Mouse (Mus musculus): ENCODE data around the gene Rab31. TPM values are rescaled to one million over a fixed set of nuclear protein-coding genes. Genes with fewer than 3 reads are reported as not detected.

Rab31 gene
- polyA plus RNA-seq, 1 experiment from 2014 or later = 49.8 TPM

GRCm38 (mm10) chr17:65680801-65681412 lies 91.6 kb downstream of the Rab31 start:
- Histone ChIP-seq H3K9ac (no peak overlapping the region), H3K9me3 (replicated peaks) (no peaks in the 10 kb centered on the region), H3K4me3 (replicated peaks) (no peak overlapping the region), H3K4me1 (peaks cover 9% of the 10 kb centered on the region), H3K27me3 (no peaks in the 10 kb centered on the region), H3K36me3 (no peaks in the 10 kb centered on the region), H3K4me2 (replicated peaks) (no peak overlapping the region), H3K27ac (replicated peaks) (no peak overlapping the region)
- WGBS = 80% methylated on average over 2 of the region's 2 CpGs
- no peak for ATAC-seq (ENCODE audit: insufficient number of reproducible peaks, low FRiP score, low TSS enrichment, low read depth)

GRCm38 (mm10) chr17:65679806-65680446 lies 92.6 kb downstream of the Rab31 start:
- Histone ChIP-seq H3K9me3 (replicated peaks) (no peaks in the 10 kb centered on the region), H3K27ac (replicated peaks) (peak overlapping the region; percentile 80), H3K4me1 (peaks cover 9% of the 10 kb centered on the region), H3K36me3 (no peaks in the 10 kb centered on the region), H3K4me3 (replicated peaks) (no peak overlapping the region), H3K4me2 (replicated peaks) (no peak overlapping the region), H3K9ac (no peak overlapping the region), H3K27me3 (no peaks in the 10 kb centered on the region)
- peak; percentile 39 for ATAC-seq (ENCODE audit: insufficient number of reproducible peaks, low FRiP score, low TSS enrichment, low read depth)
- WGBS = 43% methylated on average over 14 of the region's 14 CpGs

- H3K9ac ChIP-seq = no peak overlapping the region
- no peak for ATAC-seq (ENCODE audit: insufficient number of reproducible peaks, low FRiP score, low TSS enrichment, low read depth)
- no peak overlapping the region for H3K4me2 ChIP-seq (replicated peaks)
- no peaks in the 10 kb centered on the region for H3K36me3 ChIP-seq
- 87% methylated on average over 1 of the region's 1 CpGs for WGBS
- H3K9me3 ChIP-seq (replicated peaks) = no peaks in the 10 kb centered on the region
- H3K27me3 ChIP-seq = no peaks in the 10 kb centered on the region
- peaks cover 9% of the 10 kb centered on the region for H3K4me1 ChIP-seq
- no peak overlapping the region for H3K27ac ChIP-seq (replicated peaks)
- H3K4me3 ChIP-seq (replicated peaks) = no peak overlapping the region
Measured at GRCm38 (mm10) chr17:65677742-65678141, 94.8 kb downstream of the Rab31 start.

GRCm38 (mm10) chr17:65676536-65676935 lies 96.0 kb downstream of the Rab31 start:
- 90% methylated on average over 8 of the region's 8 CpGs for WGBS
- Histone ChIP-seq H3K4me3 (replicated peaks) (no peak overlapping the region), H3K9me3 (replicated peaks) (no peaks in the 10 kb centered on the region), H3K36me3 (no peaks in the 10 kb centered on the region), H3K4me1 (peaks cover 9% of the 10 kb centered on the region), H3K27me3 (no peaks in the 10 kb centered on the region), H3K9ac (no peak overlapping the region), H3K4me2 (replicated peaks) (no peak overlapping the region), H3K27ac (replicated peaks) (no peak overlapping the region)
- no peak; the same call in 1 of the 2 replicates for ATAC-seq (ENCODE audit: insufficient number of reproducible peaks, low FRiP score, low TSS enrichment, low read depth)

- Histone ChIP-seq H3K9ac (no peak overlapping the region), H3K9me3 (replicated peaks) (no peaks in the 10 kb centered on the region), H3K4me2 (replicated peaks) (no peak overlapping the region), H3K27ac (replicated peaks) (no peak overlapping the region), H3K4me1 (peaks cover 9% of the 10 kb centered on the region), H3K27me3 (no peaks in the 10 kb centered on the region), H3K36me3 (no peaks in the 10 kb centered on the region), H3K4me3 (replicated peaks) (no peak overlapping the region)
- ATAC-seq (ENCODE audit: insufficient number of reproducible peaks, low FRiP score, low TSS enrichment, low read depth) = no peak
- whole genome bisulfite sequencing = 72% methylated on average over 3 of the region's 3 CpGs
Measured at GRCm38 (mm10) chr17:65675985-65676384, 96.6 kb downstream of the Rab31 start.

- no peak overlapping the region for H3K27ac ChIP-seq (replicated peaks)
Measured at GRCm38 (mm10) chr17:65674710-65675171, 97.8 kb downstream of the Rab31 start.

GRCm38 (mm10) chr17:65672926-65673325 lies 99.6 kb downstream of the Rab31 start:
- Histone ChIP-seq H3K4me3 (replicated peaks) (no peak overlapping the region), H3K9me3 (replicated peaks) (no peaks in the 10 kb centered on the region), H3K27ac (replicated peaks) (no peak overlapping the region), H3K27me3 (no peaks in the 10 kb centered on the region), H3K9ac (no peak overlapping the region), H3K36me3 (no peaks in the 10 kb centered on the region), H3K4me1 (no peaks in the 10 kb centered on the region), H3K4me2 (replicated peaks) (no peak overlapping the region)
- ATAC-seq (ENCODE audit: insufficient number of reproducible peaks, low FRiP score, low TSS enrichment, low read depth) = no peak
- 92% methylated on average over 7 of the region's 7 CpGs for WGBS

More at GRCm38 (mm10) chr17:65674710-65675171, 97.8 kb downstream of the Rab31 start:
- Histone ChIP-seq H3K27me3 (no peaks in the 10 kb centered on the region), H3K4me3 (replicated peaks) (no peak overlapping the region), H3K9me3 (replicated peaks) (no peaks in the 10 kb centered on the region), H3K4me1 (peaks cover 4% of the 10 kb centered on the region), H3K9ac (no peak overlapping the region), H3K4me2 (replicated peaks) (no peak overlapping the region), H3K36me3 (no peaks in the 10 kb centered on the region)
- 70% methylated on average over 1 of the region's 1 CpGs for WGBS
- no peak for ATAC-seq (ENCODE audit: insufficient number of reproducible peaks, low FRiP score, low TSS enrichment, low read depth)

- no peak overlapping the region for H3K4me3 ChIP-seq (replicated peaks)
- ATAC-seq (ENCODE audit: insufficient number of reproducible peaks, low FRiP score, low TSS enrichment, low read depth) = no peak
- H3K9ac ChIP-seq = no peak overlapping the region
- no peaks in the 10 kb centered on the region for H3K9me3 ChIP-seq (replicated peaks)
- H3K4me1 ChIP-seq = no peaks in the 10 kb centered on the region
- no peak overlapping the region for H3K27ac ChIP-seq (replicated peaks)
- no peaks in the 10 kb centered on the region for H3K27me3 ChIP-seq
- 89% methylated on average over 4 of the region's 4 CpGs for WGBS
- H3K4me2 ChIP-seq (replicated peaks) = no peak overlapping the region
- 0 out of 2 replicates have a peak, but pooled peaks cover 3% of the 10 kb centered on the region for H3K36me3 ChIP-seq
Measured at GRCm38 (mm10) chr17:65669061-65669460, 103.5 kb downstream of the Rab31 start.

- 86% methylated on average over 14 of the region's 14 CpGs for WGBS
- Histone ChIP-seq H3K27ac (replicated peaks) (no peak overlapping the region), H3K4me3 (replicated peaks) (no peak overlapping the region), H3K4me1 (no peaks in the 10 kb centered on the region), H3K27me3 (no peaks in the 10 kb centered on the region), H3K4me2 (replicated peaks) (no peak overlapping the region), H3K36me3 (0 out of 2 replicates have a peak, but pooled peaks cover 3% of the 10 kb centered on the region), H3K9ac (no peak overlapping the region), H3K9me3 (replicated peaks) (no peaks in the 10 kb centered on the region)
- ATAC-seq (ENCODE audit: insufficient number of reproducible peaks, low FRiP score, low TSS enrichment, low read depth) = no peak
Measured at GRCm38 (mm10) chr17:65667792-65668191, 104.8 kb downstream of the Rab31 start.

GRCm38 (mm10) chr17:65666388-65667161 lies 106.0 kb downstream of the Rab31 start:
- no peak overlapping the region for H3K4me3 ChIP-seq (replicated peaks)
- H3K9me3 ChIP-seq (replicated peaks) = no peaks in the 10 kb centered on the region
- ATAC-seq (ENCODE audit: insufficient number of reproducible peaks, low FRiP score, low TSS enrichment, low read depth) = no peak
- no peaks in the 10 kb centered on the region for H3K27me3 ChIP-seq
- H3K27ac ChIP-seq (replicated peaks) = no peak overlapping the region
- no peak overlapping the region for H3K4me2 ChIP-seq (replicated peaks)
- no peak overlapping the region for H3K9ac ChIP-seq
- 71% methylated on average over 17 of the region's 17 CpGs for WGBS
- no peaks in the 10 kb centered on the region for H3K4me1 ChIP-seq
- H3K36me3 ChIP-seq = 0 out of 2 replicates have a peak, but pooled peaks cover 3% of the 10 kb centered on the region

GRCm38 (mm10) chr17:65665786-65666387 lies 106.7 kb downstream of the Rab31 start:
- 86% methylated on average over 12 of the region's 12 CpGs for WGBS
- Histone ChIP-seq H3K9me3 (replicated peaks) (no peaks in the 10 kb centered on the region), H3K4me1 (no peaks in the 10 kb centered on the region)

More at GRCm38 (mm10) chr17:65665786-65666387, 106.7 kb downstream of the Rab31 start:
- no peak overlapping the region for H3K27ac ChIP-seq (replicated peaks)
- no peak overlapping the region for H3K4me2 ChIP-seq (replicated peaks)
- no peak overlapping the region for H3K4me3 ChIP-seq (replicated peaks)
- H3K27me3 ChIP-seq = no peaks in the 10 kb centered on the region
- H3K9ac ChIP-seq = no peak overlapping the region
- ATAC-seq (ENCODE audit: insufficient number of reproducible peaks, low FRiP score, low TSS enrichment, low read depth) = no peak
- 0 out of 2 replicates have a peak, but pooled peaks cover 3% of the 10 kb centered on the region for H3K36me3 ChIP-seq
